Mouse (Mus musculus): ENCODE results near the gene Zyg11b. TPM values are rescaled to one million over a fixed set of nuclear protein-coding genes. Genes with fewer than 3 reads are reported as not detected.

Zyg11b gene
- total RNA-seq, 2 experiments from 2014 or later = 37.8 to 39.9 TPM

DNA sequence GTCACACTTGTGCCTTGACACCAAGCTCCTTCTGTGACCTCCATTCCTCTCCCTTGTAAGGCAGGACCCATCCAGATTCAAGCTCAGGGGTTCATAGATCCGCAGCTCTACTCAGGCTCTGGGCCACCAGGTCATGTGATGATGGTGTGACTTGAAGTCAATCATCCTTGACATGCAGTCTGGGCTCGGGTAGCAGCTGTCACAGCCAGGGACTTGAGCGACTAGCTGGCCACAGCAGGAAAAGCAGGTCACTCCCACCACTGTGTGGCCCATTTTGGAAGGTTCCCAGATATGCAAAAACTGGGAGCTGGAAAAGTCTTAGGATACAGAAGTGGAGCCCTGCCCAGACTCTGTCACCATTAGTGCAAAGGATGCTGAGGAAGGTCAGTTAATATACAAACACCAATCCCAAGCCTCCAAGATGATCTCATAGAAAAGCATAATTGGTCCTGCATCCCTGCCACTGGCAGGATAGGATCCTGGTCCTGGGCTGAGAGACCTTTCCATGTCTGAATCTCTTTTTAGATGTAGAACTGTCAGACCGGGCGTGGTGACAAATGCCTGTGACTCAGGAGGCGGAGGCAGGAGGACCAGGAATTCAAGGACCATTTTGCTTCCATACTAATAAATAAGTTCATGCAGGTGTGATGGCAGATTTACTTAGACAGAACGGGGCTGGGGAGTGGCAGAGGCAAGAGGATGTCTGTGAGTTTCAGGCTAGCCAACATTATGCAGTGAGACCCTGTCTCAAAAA lies 19.9 kb upstream of the Zyg11b start:
- intact Hi-C loops (cut with DNase I) = loop anchor here (10.0 kb wide), 1 partner anchor 426 kb away; no protein-coding TSS in a partner anchor
- no peak for DNase-seq

- intact Hi-C loops (cut with DNase I) = loop anchor here (10.0 kb wide), 1 partner anchor 425 kb away; no protein-coding TSS in a partner anchor
- DNase-seq = no peak
Measured at GRCm38 (mm10) chr4:108319747-108320146, 18.9 kb upstream of the Zyg11b start.

- DNase-seq = no peak
- intact Hi-C loops (cut with DNase I) = no loop called here
Measured at GRCm38 (mm10) chr4:108318649-108319615, 18.0 kb upstream of the Zyg11b start.

GRCm38 (mm10) chr4:108317656-108318605 lies 17.0 kb upstream of the Zyg11b start:
- no peak for DNase-seq
- intact Hi-C loops (cut with DNase I) = no loop called here

DNA sequence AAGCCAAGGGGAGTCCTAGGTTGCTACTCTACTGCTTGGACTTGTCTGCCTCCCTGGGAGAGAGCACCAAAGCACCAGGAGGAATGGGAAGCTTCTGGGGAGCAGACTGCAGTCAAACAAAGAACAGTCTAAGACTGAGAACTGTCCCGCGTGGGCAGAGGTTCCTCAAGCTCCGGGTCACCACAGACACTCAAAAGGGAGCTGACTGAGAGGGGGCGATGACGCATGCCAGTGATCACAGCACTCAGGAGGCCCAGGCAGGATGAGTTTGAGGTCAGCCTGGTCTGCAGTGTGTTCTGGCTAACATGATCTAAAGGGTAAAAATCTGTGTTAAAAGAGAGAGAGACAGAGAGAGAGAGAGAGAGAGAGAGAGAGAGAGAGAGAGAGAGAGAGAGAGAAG lies 13.1 kb upstream of the Zyg11b start:
- intact Hi-C loops (cut with DNase I) = no loop called here
- DNase-seq = no peak

DNA sequence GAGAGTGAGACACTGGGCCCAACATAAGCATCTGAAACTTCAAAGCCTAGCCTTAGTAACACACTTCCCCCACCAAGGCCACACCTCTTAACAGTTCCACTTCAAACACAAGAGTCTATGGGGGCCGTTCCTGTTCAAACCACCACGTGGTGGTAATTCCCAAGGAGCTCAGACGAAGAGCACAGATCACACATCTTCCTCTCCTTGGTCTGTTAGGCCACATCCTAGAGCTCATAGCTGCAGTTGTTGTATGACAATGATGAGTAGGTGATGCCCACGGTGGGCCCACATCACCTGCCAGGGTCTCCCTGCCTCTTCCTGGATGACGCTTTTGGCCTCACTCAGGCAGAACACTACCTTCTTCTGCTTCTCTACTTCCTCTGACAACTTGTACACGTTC lies 9.8 kb upstream of the Zyg11b start:
- intact Hi-C loops (cut with DNase I) = no loop called here
- no peak for DNase-seq

DNA sequence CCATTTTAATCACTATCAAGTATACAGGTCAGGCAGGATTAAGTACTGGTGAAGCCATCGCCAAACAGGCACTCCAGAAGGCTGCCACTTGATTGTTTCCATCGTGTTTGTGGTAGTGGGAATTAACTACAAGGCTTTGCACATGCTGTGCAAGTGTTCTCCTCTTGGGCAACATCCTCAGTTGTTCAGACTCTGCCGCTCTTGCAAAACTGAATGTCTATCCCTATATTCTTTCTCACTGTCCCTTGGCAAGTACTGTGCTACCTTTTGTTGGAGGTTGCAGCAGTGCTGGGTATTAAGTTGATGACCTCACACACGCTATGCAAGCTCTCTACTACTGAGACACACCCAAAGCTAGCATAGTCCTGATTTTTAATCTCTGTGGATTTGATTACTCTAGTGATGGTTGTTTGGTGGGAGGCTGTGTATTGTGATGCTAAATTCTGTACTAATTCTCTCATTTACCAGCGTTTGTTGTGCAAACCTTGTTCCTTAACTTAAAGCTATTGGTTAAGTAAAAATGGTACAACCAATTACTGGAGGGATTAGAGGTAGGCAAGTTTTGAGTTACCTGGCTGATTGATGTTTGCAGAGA lies 1.5 kb upstream of the Zyg11b start:
- intact Hi-C loops (cut with DNase I) = loop anchor here (10.0 kb wide), 2 partner anchors 228 to 378 kb away; partner anchors contain the start of gene Cpt2
- no peak for DNase-seq

GRCm38 (mm10) chr4:108300266-108300665 lies 630 bp downstream of the Zyg11b start:
- intact Hi-C loops (cut with DNase I) = loop anchor here (2.0 to 10.0 kb wide), 3 partner anchors 27 to 375 kb away; partner anchors contain the start of gene Cpt2
- DNase-seq = no peak

GRCm38 (mm10) chr4:108276973-108277372 lies 23.9 kb downstream of the Zyg11b start:
- intact Hi-C loops (cut with DNase I) = no loop called here
- DNase-seq = no peak

GRCm38 (mm10) chr4:108272286-108272685 lies 28.6 kb downstream of the Zyg11b start:
- intact Hi-C loops (cut with DNase I) = no loop called here
- DNase-seq = no peak

- intact Hi-C loops (cut with DNase I) = no loop called here
- DNase-seq = no peak
Measured at GRCm38 (mm10) chr4:108265774-108266173, 35.1 kb downstream of the Zyg11b start.

GRCm38 (mm10) chr4:108253317-108253716 lies 47.6 kb downstream of the Zyg11b start:
- intact Hi-C loops (cut with DNase I) = loop anchor here (5.0 kb wide), 1 partner anchor 74 kb away; the partner anchor contains the start of gene Coa7
- DNase-seq = no peak

GRCm38 (mm10) chr4:108250501-108250900 lies 50.4 kb downstream of the Zyg11b start:
- DNase-seq = peak in 1 of 2 experiments; percentile 6
- intact Hi-C loops (cut with DNase I) = loop anchor here (5.0 kb wide), 1 partner anchor 77 kb away; the partner anchor contains the start of gene Coa7

- no peak for DNase-seq
- intact Hi-C loops (cut with DNase I) = no loop called here
Measured at GRCm38 (mm10) chr4:108249314-108249713, 51.6 kb downstream of the Zyg11b start.

DNA sequence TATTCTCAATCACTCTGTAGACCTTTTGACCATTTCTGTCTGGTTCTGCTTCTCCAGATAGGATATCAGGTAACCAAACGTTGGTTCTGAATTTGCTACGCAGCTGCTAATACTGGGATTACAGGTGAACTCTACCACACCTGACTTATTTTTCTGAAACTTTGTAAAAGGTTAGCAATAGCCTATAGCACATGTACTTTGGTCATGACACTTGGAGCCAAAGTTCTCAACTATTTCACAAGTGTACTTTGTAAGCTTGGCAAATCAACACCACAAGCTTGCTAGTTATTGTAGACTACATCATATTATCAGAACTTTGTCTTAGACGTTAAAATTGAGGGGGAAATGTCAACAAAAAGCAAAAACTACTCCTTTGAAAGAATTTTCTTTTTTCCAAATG lies 67.2 kb downstream of the Zyg11b start:
- no peak for DNase-seq
- intact Hi-C loops (cut with DNase I) = no loop called here

- intact Hi-C loops (cut with DNase I) = no loop called here
- DNase-seq = no peak
Measured at GRCm38 (mm10) chr4:108225341-108225872, 75.5 kb downstream of the Zyg11b start.

GRCm38 (mm10) chr4:108222507-108222906 lies 78.4 kb downstream of the Zyg11b start:
- no peak for DNase-seq
- intact Hi-C loops (cut with DNase I) = no loop called here

DNA sequence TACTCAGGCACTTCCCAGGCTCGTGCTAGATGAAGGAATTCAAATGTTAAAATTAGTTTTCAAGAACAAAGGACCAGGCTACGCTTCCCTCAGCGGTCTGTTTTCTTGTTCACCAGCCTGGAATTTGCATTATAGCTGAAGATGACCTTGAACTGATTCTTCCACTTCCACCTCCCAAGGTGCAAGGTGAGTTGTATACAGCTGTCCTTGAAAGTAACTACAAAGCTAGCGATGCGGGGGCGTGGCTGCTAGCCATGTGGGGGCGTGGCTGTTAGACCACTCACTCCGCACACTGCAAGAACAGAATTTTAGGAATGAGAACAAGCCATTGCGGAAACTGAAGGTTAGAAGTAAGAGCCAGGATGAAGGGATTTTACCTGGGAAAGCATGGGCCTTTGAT lies 81.9 kb downstream of the Zyg11b start:
- no peak for DNase-seq
- intact Hi-C loops (cut with DNase I) = no loop called here
